Mouse (Mus musculus): ENCODE data around the gene Chit1. TPM values are rescaled to one million over a fixed set of nuclear protein-coding genes. Genes with fewer than 3 reads are reported as not detected.

Chit1 gene
- polyA plus RNA-seq, 1 experiment from 2014 or later: not detected

GRCm38 (mm10) chr1:134096264-134096934 is 14.6 kb upstream of the Chit1 start:
- Histone ChIP-seq H3K27ac (ENCODE audit: low read length) (peak overlapping the region; percentile 98), H3K36me3 (ENCODE audit: control insufficient read depth, insufficient read depth, low read length) (no peaks in the 10 kb centered on the region), H3K4me1 (ENCODE audit: control insufficient read depth, insufficient read depth, low read length) (peaks cover 63% of the 10 kb centered on the region), H3K9me3 (ENCODE audit: control insufficient read depth, low read length) (no peaks in the 10 kb centered on the region), H3K4me3 (ENCODE audit: low read length) (no peak overlapping the region), H3K27me3 (replicated peaks; ENCODE audit: control insufficient read depth, insufficient read depth, low read length) (no peaks in the 10 kb centered on the region), H3K4me2 (ENCODE audit: low read depth, low read length) (no peak overlapping the region), H3K9ac (ENCODE audit: low read depth, low read length) (0 out of 2 replicates have a peak overlapping the region, but pooled peaks have one; percentile 23)
- ATAC-seq: 0 out of 2 replicates have a peak, but pooled peaks have one; percentile 9
- 36% methylated on average over 14 of the region's 14 CpGs for WGBS

- WGBS: 86% methylated on average over 7 of the region's 7 CpGs
Measured at GRCm38 (mm10) chr1:134097080-134097855, 13.8 kb upstream of the Chit1 start.

GRCm38 (mm10) chr1:134097956-134098725 is 12.9 kb upstream of the Chit1 start:
- Histone ChIP-seq H3K36me3 (ENCODE audit: control insufficient read depth, insufficient read depth, low read length) (no peaks in the 10 kb centered on the region), H3K9ac (ENCODE audit: low read depth, low read length) (peak overlapping the region; percentile 73), H3K4me1 (ENCODE audit: control insufficient read depth, insufficient read depth, low read length) (peaks cover 53% of the 10 kb centered on the region), H3K4me2 (ENCODE audit: low read depth, low read length) (peak overlapping the region; percentile 77), H3K4me3 (ENCODE audit: low read length) (peak overlapping the region; percentile 44; the same call in 1 of the 2 replicates), H3K9me3 (ENCODE audit: control insufficient read depth, low read length) (no peaks in the 10 kb centered on the region), H3K27ac (ENCODE audit: low read length) (peak overlapping the region; percentile 98), H3K27me3 (replicated peaks; ENCODE audit: control insufficient read depth, insufficient read depth, low read length) (no peaks in the 10 kb centered on the region)
- peak; percentile 10; the same call in 1 of the 2 replicates for ATAC-seq
- 40% methylated on average over 13 of the region's 13 CpGs for WGBS

More at GRCm38 (mm10) chr1:134097080-134097855, 13.8 kb upstream of the Chit1 start:
- H3K4me3 ChIP-seq (ENCODE audit: low read length): no peak overlapping the region
- H3K27ac ChIP-seq (ENCODE audit: low read length): peak overlapping the region; percentile 98
- H3K4me1 ChIP-seq (ENCODE audit: control insufficient read depth, insufficient read depth, low read length): peaks cover 58% of the 10 kb centered on the region
- H3K27me3 ChIP-seq (replicated peaks; ENCODE audit: control insufficient read depth, insufficient read depth, low read length): no peaks in the 10 kb centered on the region
- no peaks in the 10 kb centered on the region for H3K9me3 ChIP-seq (ENCODE audit: control insufficient read depth, low read length)
- H3K9ac ChIP-seq (ENCODE audit: low read depth, low read length): no peak overlapping the region
- ATAC-seq: no peak
- no peaks in the 10 kb centered on the region for H3K36me3 ChIP-seq (ENCODE audit: control insufficient read depth, insufficient read depth, low read length)
- H3K4me2 ChIP-seq (ENCODE audit: low read depth, low read length): no peak overlapping the region

- H3K4me2 ChIP-seq (ENCODE audit: low read depth, low read length): peak overlapping the region; percentile 77
- peaks cover 47% of the 10 kb centered on the region for H3K4me1 ChIP-seq (ENCODE audit: control insufficient read depth, insufficient read depth, low read length)
- H3K9me3 ChIP-seq (ENCODE audit: control insufficient read depth, low read length): no peaks in the 10 kb centered on the region
- H3K27ac ChIP-seq (ENCODE audit: low read length): peak overlapping the region; percentile 98
- H3K27me3 ChIP-seq (replicated peaks; ENCODE audit: control insufficient read depth, insufficient read depth, low read length): no peaks in the 10 kb centered on the region
- peak overlapping the region; percentile 44 for H3K4me3 ChIP-seq (ENCODE audit: low read length)
- ATAC-seq: peak; percentile 87
- under 1% methylated on average over 17 of the region's 17 CpGs for WGBS
- peak overlapping the region; percentile 73 for H3K9ac ChIP-seq (ENCODE audit: low read depth, low read length)
- no peaks in the 10 kb centered on the region for H3K36me3 ChIP-seq (ENCODE audit: control insufficient read depth, insufficient read depth, low read length)
Measured at GRCm38 (mm10) chr1:134098726-134099515, 12.1 kb upstream of the Chit1 start.

- ATAC-seq: no peak; the same call in 1 of the 2 replicates
- H3K27ac ChIP-seq (ENCODE audit: low read length): peak overlapping the region; percentile 98
- whole genome bisulfite sequencing: 21% methylated on average over 12 of the region's 12 CpGs
- H3K9me3 ChIP-seq (ENCODE audit: control insufficient read depth, low read length): no peaks in the 10 kb centered on the region
- peak overlapping the region; percentile 73 for H3K9ac ChIP-seq (ENCODE audit: low read depth, low read length)
- peak overlapping the region; percentile 77 for H3K4me2 ChIP-seq (ENCODE audit: low read depth, low read length)
- H3K4me3 ChIP-seq (ENCODE audit: low read length): peak overlapping the region; percentile 44
- H3K27me3 ChIP-seq (replicated peaks; ENCODE audit: control insufficient read depth, insufficient read depth, low read length): no peaks in the 10 kb centered on the region
- H3K36me3 ChIP-seq (ENCODE audit: control insufficient read depth, insufficient read depth, low read length): no peaks in the 10 kb centered on the region
- peaks cover 43% of the 10 kb centered on the region for H3K4me1 ChIP-seq (ENCODE audit: control insufficient read depth, insufficient read depth, low read length)
Measured at GRCm38 (mm10) chr1:134099516-134100235, 11.4 kb upstream of the Chit1 start.

- Histone ChIP-seq H3K4me1 (ENCODE audit: control insufficient read depth, insufficient read depth, low read length) (peaks cover 42% of the 10 kb centered on the region), H3K4me3 (ENCODE audit: low read length) (no peak overlapping the region), H3K27ac (ENCODE audit: low read length) (no peak overlapping the region), H3K9ac (ENCODE audit: low read depth, low read length) (no peak overlapping the region), H3K36me3 (ENCODE audit: control insufficient read depth, insufficient read depth, low read length) (no peaks in the 10 kb centered on the region), H3K27me3 (replicated peaks; ENCODE audit: control insufficient read depth, insufficient read depth, low read length) (no peaks in the 10 kb centered on the region), H3K9me3 (ENCODE audit: control insufficient read depth, low read length) (no peaks in the 10 kb centered on the region), H3K4me2 (ENCODE audit: low read depth, low read length) (no peak overlapping the region)
- no peak for ATAC-seq
- 80% methylated on average over 5 of the region's 5 CpGs for WGBS
Measured at GRCm38 (mm10) chr1:134100401-134100800, 10.6 kb upstream of the Chit1 start.

- H3K4me3 ChIP-seq (ENCODE audit: low read length): no peak overlapping the region
- WGBS: 84% methylated on average over 4 of the region's 4 CpGs
- H3K9me3 ChIP-seq (ENCODE audit: control insufficient read depth, low read length): no peaks in the 10 kb centered on the region
- no peaks in the 10 kb centered on the region for H3K36me3 ChIP-seq (ENCODE audit: control insufficient read depth, insufficient read depth, low read length)
- H3K27ac ChIP-seq (ENCODE audit: low read length): no peak overlapping the region
- no peaks in the 10 kb centered on the region for H3K27me3 ChIP-seq (replicated peaks; ENCODE audit: control insufficient read depth, insufficient read depth, low read length)
- H3K4me2 ChIP-seq (ENCODE audit: low read depth, low read length): no peak overlapping the region
- H3K9ac ChIP-seq (ENCODE audit: low read depth, low read length): no peak overlapping the region
- peaks cover 37% of the 10 kb centered on the region for H3K4me1 ChIP-seq (ENCODE audit: control insufficient read depth, insufficient read depth, low read length)
- ATAC-seq: no peak
Measured at GRCm38 (mm10) chr1:134100928-134101327, 10.1 kb upstream of the Chit1 start.

GRCm38 (mm10) chr1:134101593-134101992 is 9.4 kb upstream of the Chit1 start:
- 76% methylated on average over 3 of the region's 3 CpGs for WGBS
- Histone ChIP-seq H3K36me3 (ENCODE audit: control insufficient read depth, insufficient read depth, low read length) (no peaks in the 10 kb centered on the region), H3K27ac (ENCODE audit: low read length) (no peak overlapping the region), H3K9ac (ENCODE audit: low read depth, low read length) (no peak overlapping the region), H3K27me3 (replicated peaks; ENCODE audit: control insufficient read depth, insufficient read depth, low read length) (no peaks in the 10 kb centered on the region), H3K4me2 (ENCODE audit: low read depth, low read length) (no peak overlapping the region), H3K4me1 (ENCODE audit: control insufficient read depth, insufficient read depth, low read length) (peaks cover 30% of the 10 kb centered on the region), H3K9me3 (ENCODE audit: control insufficient read depth, low read length) (no peaks in the 10 kb centered on the region), H3K4me3 (ENCODE audit: low read length) (no peak overlapping the region)
- no peak for ATAC-seq
